Mouse (Mus musculus): ENCODE data around the gene Pank1. TPM values are rescaled to one million over a fixed set of nuclear protein-coding genes. Genes with fewer than 3 reads are reported as not detected.

Gene Pank1
- total and polyA plus RNA-seq, 3 experiments = 1.8 to 3.2 (median 2.9) TPM

- TF ChIP-seq NELFE (IDR thresholded peaks at IDR 0.05; ENCODE audit: low read depth, low read length) (no peak), BHLHE40 (IDR thresholded peaks at IDR 0.05; ENCODE audit: low read depth, low read length) (no peak), ETS1 (conservative IDR thresholded peaks at IDR 0.05; ENCODE audit: low read depth, low read length) (no peak), CTCF (conservative IDR thresholded peaks at IDR 0.05 in 1 of 2, IDR thresholded peaks at IDR 0.05 in 1 of 2; ENCODE audit: low read depth in 2 of 2, low read length in 2 of 2) (no peak), SIN3A (IDR thresholded peaks at IDR 0.05; ENCODE audit: low read length) (no peak), IRF4 (IDR thresholded peaks at IDR 0.05; ENCODE audit: low read depth, low read length) (no peak), MXI1 (IDR thresholded peaks at IDR 0.05; ENCODE audit: low read depth, low read length) (no peak), SMC3 (IDR thresholded peaks at IDR 0.05; ENCODE audit: low read depth, low read length) (no peak), USF2 (conservative IDR thresholded peaks at IDR 0.05; ENCODE audit: low read depth, low read length) (no peak), ZKSCAN1 (IDR thresholded peaks at IDR 0.05; ENCODE audit: borderline replicate concordance, low read depth, low read length) (no peak), TCF12 (IDR thresholded peaks at IDR 0.05; ENCODE audit: low read depth, low read length) (no peak), ZMIZ1 (IDR thresholded peaks at IDR 0.05; ENCODE audit: low read depth, low read length) (no peak), POLR2AphosphoS2 (IDR thresholded peaks at IDR 0.05; ENCODE audit: low read depth, low read length) (no peak), ZNF384 (IDR thresholded peaks at IDR 0.05; ENCODE audit: low read depth, low read length) (no peak), ZC3H11A (IDR thresholded peaks at IDR 0.05; ENCODE audit: low read depth, low read length) (no peak), CHD1 (IDR thresholded peaks at IDR 0.05; ENCODE audit: low read depth, low read length) (no peak), TBP (conservative IDR thresholded peaks at IDR 0.05; ENCODE audit: low read depth, low read length) (no peak), UBTF (IDR thresholded peaks at IDR 0.05; ENCODE audit: low read depth, low read length) (no peak)
- Histone ChIP-seq H3K79me2 (replicated peaks; ENCODE audit: control insufficient read depth, extremely low read depth, insufficient read depth, poor library complexity, severe bottlenecking) (no peaks in the 10 kb centered on the region), H3K27ac (ENCODE audit: insufficient read depth, low read depth) (no peak overlapping the region), H3K36me3 (replicated peaks in 1 of 2; ENCODE audit: control insufficient read depth in 1 of 2, insufficient read depth in 1 of 2, low read length in 1 of 2) (peaks cover 0 to 4% of the 10 kb centered on the region in 2 experiments), H3K4me1 (ENCODE audit: control insufficient read depth in 1 of 2, insufficient read depth in 2 of 2) (peaks cover 0 to under 1% of the 10 kb centered on the region in 2 experiments; a peak in 1 of 4 replicates), H3K4me2 (ENCODE audit: insufficient read depth, low read depth, poor library complexity, severe bottlenecking) (no peak overlapping the region), H3K9ac (ENCODE audit: insufficient read depth, low read depth) (no peak overlapping the region), H3K9me3 (replicated peaks; ENCODE audit: low read length) (no peaks in the 10 kb centered on the region), H3K27me3 (replicated peaks) (no peaks in the 10 kb centered on the region), H3K4me3 (replicated peaks in 1 of 3; ENCODE audit: low read depth in 2 of 3, low read length in 2 of 3, poor library complexity in 1 of 3) (no peak overlapping the region)
- no peak for DNase-seq (ENCODE audit: extremely low read depth)
- dilution Hi-C loops (cut with MboI; ENCODE audit: extremely low pct_ligation_motif_present, extremely low pct_unique_long_range_greater_than_20kb, low sequenced_read_pairs) = no loop called here
- in situ Hi-C loops (cut with MboI; ENCODE audit: low pct_ligation_motif_present, low pct_unique_long_range_greater_than_20kb, low sequenced_read_pairs) = no loop called here
Measured at GRCm38 (mm10) chr19:34812711-34813110, 66.5 kb downstream of the Pank1 start.

GRCm38 (mm10) chr19:34807173-34807572, 72.1 kb downstream of the Pank1 start:
- Histone ChIP-seq H3K4me2 (ENCODE audit: insufficient read depth, low read depth, poor library complexity, severe bottlenecking) (no peak overlapping the region), H3K4me3 (replicated peaks in 1 of 3; ENCODE audit: low read depth in 2 of 3, low read length in 2 of 3, poor library complexity in 1 of 3) (no peak overlapping the region), H3K4me1 (ENCODE audit: control insufficient read depth in 1 of 2, insufficient read depth in 2 of 2) (peaks cover 0 to 8% of the 10 kb centered on the region in 2 experiments; a peak in 2 of 4 replicates), H3K27me3 (replicated peaks) (no peaks in the 10 kb centered on the region), H3K36me3 (replicated peaks in 1 of 2; ENCODE audit: control insufficient read depth in 1 of 2, insufficient read depth in 1 of 2, low read length in 1 of 2) (no peaks in the 10 kb centered on the region), H3K27ac (ENCODE audit: insufficient read depth, low read depth) (no peak overlapping the region), H3K9ac (ENCODE audit: insufficient read depth, low read depth) (no peak overlapping the region), H3K79me2 (replicated peaks; ENCODE audit: control insufficient read depth, extremely low read depth, insufficient read depth, poor library complexity, severe bottlenecking) (no peaks in the 10 kb centered on the region), H3K9me3 (replicated peaks; ENCODE audit: low read length) (no peaks in the 10 kb centered on the region)
- in situ Hi-C loops (cut with MboI; ENCODE audit: low pct_ligation_motif_present, low pct_unique_long_range_greater_than_20kb, low sequenced_read_pairs) (no loop called here), dilution Hi-C loops (cut with MboI; ENCODE audit: extremely low pct_ligation_motif_present, extremely low pct_unique_long_range_greater_than_20kb, low sequenced_read_pairs) (no loop called here)
- TF ChIP-seq ELF1 (IDR thresholded peaks at IDR 0.05; ENCODE audit: low read depth, low read length) (no peak), MEF2A (IDR thresholded peaks at IDR 0.05; ENCODE audit: borderline replicate concordance, low read depth, low read length) (no peak)
- DNase-seq (ENCODE audit: extremely low read depth) = peak; percentile 10

All from CH12.LX (cell line).